Mouse (Mus musculus): ENCODE measurements at regions not wholly inside any gene's neighbourhood (a gene's known extent, or its start where the extent isn't known, plus 50 kb on each side); places are given as distances from the start of the nearest gene placed in this dataset.

DNA sequence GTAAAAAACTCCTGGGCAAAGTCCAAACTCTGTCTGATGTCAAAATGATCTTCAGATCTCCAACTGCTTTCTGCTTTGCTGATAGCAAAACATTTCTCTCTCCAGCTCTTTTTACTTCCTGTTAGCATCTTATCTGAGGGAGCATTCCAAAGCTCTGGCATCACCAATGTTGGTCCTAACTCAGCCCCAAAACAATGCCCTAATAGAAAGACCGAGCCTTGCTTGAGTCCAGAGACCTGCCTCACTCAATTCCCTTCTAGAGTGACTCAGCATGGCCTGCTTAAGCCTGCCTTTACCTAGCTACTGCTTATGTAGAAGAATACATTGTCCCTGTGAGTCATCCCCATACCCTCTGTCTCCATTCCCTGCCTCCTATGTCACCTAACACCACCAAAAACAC, 1721.6 kb downstream of the Grik2 start:
- POLR2A ChIA-PET = no interaction called here
- CTCF ChIA-PET = no interaction called here

GRCm38 (mm10) chr10:48027296-48027695, 1761.3 kb downstream of the Grik2 start:
- POLR2A ChIA-PET = interaction anchor here in 1 of 4 experiments (1.1 kb wide), 1 partner anchor 17 kb away, joined by 3 read pairs; no protein-coding TSS in a partner anchor
- CTCF ChIA-PET = no interaction called here

DNA sequence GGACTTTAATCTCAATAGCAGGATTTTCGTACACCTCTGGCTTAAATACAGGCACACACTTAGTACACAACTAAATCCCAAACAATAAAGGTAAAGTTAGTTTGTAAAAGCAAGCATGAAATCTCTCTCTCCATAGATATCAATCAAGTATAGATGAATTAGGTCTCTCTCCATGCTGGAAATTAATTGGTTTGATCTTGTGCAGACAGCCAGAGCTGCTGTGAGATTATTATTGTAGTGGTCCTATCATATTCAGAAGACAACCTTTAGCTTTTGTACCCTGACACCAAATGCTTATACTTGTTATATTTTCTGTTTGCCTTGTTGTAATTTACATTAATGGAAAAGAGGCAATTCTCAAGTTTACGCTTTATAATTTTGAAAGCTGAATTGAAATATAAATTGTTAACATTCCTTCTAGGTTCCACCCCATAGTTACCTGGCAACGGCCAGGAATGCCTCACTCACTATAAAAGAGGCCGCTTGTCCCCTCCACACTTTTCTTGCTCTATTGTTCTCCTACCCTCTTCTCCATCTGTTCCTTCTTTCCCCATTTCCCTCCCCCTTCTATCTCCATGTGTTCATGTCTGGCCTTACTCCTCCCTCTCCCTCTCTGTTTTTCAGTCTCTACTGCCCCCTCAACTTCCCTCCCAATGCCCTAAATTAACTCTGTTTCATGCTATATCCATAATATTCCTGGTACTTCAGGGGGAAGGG, 1797.1 kb downstream of the Grik2 start:
- ChIA-PET POLR2A (no interaction called here), CTCF (no interaction called here)

- ChIA-PET POLR2A (no interaction called here), CTCF (no interaction called here)
Observed at GRCm38 (mm10) chr10:47979028-47979427, 1809.5 kb downstream of the Grik2 start.
